Mouse (Mus musculus): ENCODE results near the gene Olfr378.

Gene Olfr378

GRCm38 (mm10) chr11:73428377-73428776 is at the start of gene Olfr378:
Gene Olfr378 (minus strand): TSS chr11:73428477.
- DNase-seq (ENCODE audit: low spot score) = no peak

GRCm38 (mm10) chr11:73457408-73457807 is 29.1 kb upstream of the Olfr378 start, which contains the start of gene Olfr380:
Gene Olfr380 (minus strand): TSS chr11:73457508.
- DNase-seq (ENCODE audit: low spot score) = no peak

- DNase-seq (ENCODE audit: low spot score) = no peak
Measured at GRCm38 (mm10) chr11:73399514-73399913, 28.8 kb downstream of the Olfr378 start, which contains the start of gene Olfr1. Gene Olfr1 (minus strand): TSS chr11:73399614.

- no peak for DNase-seq (ENCODE audit: low spot score)
Measured at GRCm38 (mm10) chr11:73395374-73395773, 32.9 kb downstream of the Olfr378 start.
